25 mouse cellular contexts compared by ENCODE assay signal in genomic region chr11:7116647-7117046, GRCm38 (mm10). TPM values are rescaled to one million over a fixed set of nuclear protein-coding genes. Genes with fewer than 3 reads are reported as not detected.
DNase-seq lines count a peak whose midpoint lies in the region; ATAC-seq lines count a peak whose summit lies in the region.
"Had no signal": no experiment of that assay in that cellular context is flagged by ENCODE, and none has a peak within 500 bp of the region (broad histone marks: within the 10 kb centered on the region; RNA-seq: fewer than 3 reads in every experiment).

No protein-coding gene starts in this region.

- no peak overlapping the region for H3K4me3 ChIP-seq in hindbrain, embryonic 15.5 days
- H3K4me3 ChIP-seq in hindbrain, embryonic 11.5 days (ENCODE audit: low read depth, low read length): no peak overlapping the region
- H3K4me3 ChIP-seq in midbrain, embryonic 13.5 days (replicated peaks): no peak overlapping the region
- no peak overlapping the region for H3K4me3 ChIP-seq in midbrain, embryonic 10.5 days
- no peak overlapping the region for H3K4me3 ChIP-seq in intestine, embryonic 15.5 days (replicated peaks)
- H3K4me3 ChIP-seq: embryonic facial prominence, embryonic 10.5 days; embryonic facial prominence, embryonic 13.5 days; erythroblast, embryonic 14.5 days; forebrain, embryonic 12.5 days; forebrain, embryonic 15.5 days; heart, adult 2 months; hindbrain, embryonic 13.5 days had no signal

- H3K9me3 ChIP-seq in hindbrain, embryonic 15.5 days: no peaks in the 10 kb centered on the region
- no peaks in the 10 kb centered on the region for H3K9me3 ChIP-seq in hindbrain, embryonic 11.5 days (ENCODE audit: control insufficient read depth, low read length)
- no peaks in the 10 kb centered on the region for H3K9me3 ChIP-seq in midbrain, embryonic 13.5 days
- H3K9me3 ChIP-seq in midbrain, embryonic 10.5 days (replicated peaks): no peaks in the 10 kb centered on the region
- H3K9me3 ChIP-seq in intestine, embryonic 15.5 days: no peaks in the 10 kb centered on the region
- H3K9me3 ChIP-seq: embryonic facial prominence, embryonic 10.5 days; embryonic facial prominence, embryonic 13.5 days; forebrain, embryonic 12.5 days; forebrain, embryonic 15.5 days; G1E; hindbrain, embryonic 13.5 days had no signal

- H3K27me3 ChIP-seq in hindbrain, embryonic 15.5 days: no peaks in the 10 kb centered on the region
- no peaks in the 10 kb centered on the region for H3K27me3 ChIP-seq in hindbrain, embryonic 11.5 days (ENCODE audit: control insufficient read depth, insufficient read depth, low read length)
- H3K27me3 ChIP-seq in midbrain, embryonic 13.5 days: no peaks in the 10 kb centered on the region
- no peaks in the 10 kb centered on the region for H3K27me3 ChIP-seq in midbrain, embryonic 10.5 days (ENCODE audit: low read depth, poor library complexity, severe bottlenecking)
- no peaks in the 10 kb centered on the region for H3K27me3 ChIP-seq in intestine, embryonic 15.5 days (replicated peaks)
- H3K27me3 ChIP-seq: embryonic facial prominence, embryonic 13.5 days; forebrain, embryonic 12.5 days; forebrain, embryonic 15.5 days; hindbrain, embryonic 13.5 days; Patski had no signal

- 64% methylated on average over 2 of the region's 2 CpGs for WGBS in hindbrain, embryonic 15.5 days
- WGBS in hindbrain, embryonic 11.5 days: 81% methylated on average over 2 of the region's 2 CpGs
- 60% methylated on average over 2 of the region's 2 CpGs for WGBS in midbrain, embryonic 13.5 days
- WGBS in midbrain, embryonic 10.5 days: 74% methylated on average over 2 of the region's 2 CpGs
- WGBS in intestine, embryonic 15.5 days: 78% methylated on average over 2 of the region's 2 CpGs

- no peak overlapping the region for H3K4me2 ChIP-seq in hindbrain, embryonic 15.5 days
- H3K4me2 ChIP-seq in hindbrain, embryonic 11.5 days (replicated peaks; ENCODE audit: low read depth, low read length): no peak overlapping the region
- no peak overlapping the region for H3K4me2 ChIP-seq in midbrain, embryonic 13.5 days (replicated peaks)
- H3K4me2 ChIP-seq in intestine, embryonic 15.5 days (replicated peaks): no peak overlapping the region
- H3K4me2 ChIP-seq: embryonic facial prominence, embryonic 13.5 days; forebrain, embryonic 12.5 days; forebrain, embryonic 15.5 days; heart, embryonic 11.5 days; hindbrain, embryonic 13.5 days had no signal

- H3K4me1 ChIP-seq in hindbrain, embryonic 15.5 days (replicated peaks): peaks cover 8% of the 10 kb centered on the region; the same call in 1 of the 2 replicates
- 0 out of 2 replicates have a peak, but pooled peaks cover 2% of the 10 kb centered on the region for H3K4me1 ChIP-seq in hindbrain, embryonic 11.5 days (replicated peaks; ENCODE audit: control insufficient read depth, insufficient read depth, low read length)
- H3K4me1 ChIP-seq in midbrain, embryonic 13.5 days (replicated peaks): peaks cover 19% of the 10 kb centered on the region
- peaks cover 15% of the 10 kb centered on the region for H3K4me1 ChIP-seq in midbrain, embryonic 10.5 days
- no peaks in the 10 kb centered on the region for H3K4me1 ChIP-seq in intestine, embryonic 15.5 days (replicated peaks)
- H3K4me1 ChIP-seq: embryonic facial prominence, embryonic 10.5 days; forebrain, embryonic 15.5 days had no signal

- no peaks in the 10 kb centered on the region for H3K36me3 ChIP-seq in hindbrain, embryonic 15.5 days
- H3K36me3 ChIP-seq in hindbrain, embryonic 11.5 days (ENCODE audit: control insufficient read depth, insufficient read depth, low read length): no peaks in the 10 kb centered on the region
- no peaks in the 10 kb centered on the region for H3K36me3 ChIP-seq in midbrain, embryonic 13.5 days
- H3K36me3 ChIP-seq in midbrain, embryonic 10.5 days: no peaks in the 10 kb centered on the region
- no peaks in the 10 kb centered on the region for H3K36me3 ChIP-seq in intestine, embryonic 15.5 days
- H3K36me3 ChIP-seq: embryonic facial prominence, embryonic 10.5 days; embryonic facial prominence, embryonic 13.5 days; forebrain, embryonic 12.5 days; forebrain, embryonic 15.5 days; G1E; hindbrain, embryonic 13.5 days had no signal

- H3K9ac ChIP-seq in hindbrain, embryonic 15.5 days: no peak overlapping the region
- H3K9ac ChIP-seq in hindbrain, embryonic 11.5 days (ENCODE audit: low read depth, low read length): no peak overlapping the region
- no peak overlapping the region for H3K9ac ChIP-seq in midbrain, embryonic 13.5 days (replicated peaks)
- no peak overlapping the region for H3K9ac ChIP-seq in intestine, embryonic 15.5 days
- H3K9ac ChIP-seq: embryonic facial prominence, embryonic 13.5 days; forebrain, embryonic 12.5 days; forebrain, embryonic 15.5 days; hindbrain, embryonic 13.5 days had no signal

- ATAC-seq in hindbrain, embryonic 15.5 days (ENCODE audit: low FRiP score, low read depth): no peak
- no peak for ATAC-seq in hindbrain, embryonic 11.5 days (ENCODE audit: low FRiP score)
- 0 out of 2 replicates have a peak, but pooled peaks have one; percentile 45 for ATAC-seq in midbrain, embryonic 13.5 days
- ATAC-seq in intestine, embryonic 15.5 days: peak; percentile 25; the same call in 1 of the 2 replicates
- ATAC-seq: forebrain, embryonic 15.5 days; hindbrain, postnatal 0 days; inflammation-experienced regulatory T-cells, adult 6 months; Patski had no signal

- 0 out of 2 replicates have a peak overlapping the region, but pooled peaks have one; percentile 8 for H3K27ac ChIP-seq in hindbrain, embryonic 15.5 days (replicated peaks)
- H3K27ac ChIP-seq in hindbrain, embryonic 11.5 days (ENCODE audit: low read depth, low read length): no peak overlapping the region
- H3K27ac ChIP-seq in midbrain, embryonic 13.5 days: no peak overlapping the region
- H3K27ac ChIP-seq in midbrain, embryonic 10.5 days (replicated peaks): no peak overlapping the region
- no peak overlapping the region for H3K27ac ChIP-seq in intestine, embryonic 15.5 days
- H3K27ac ChIP-seq: embryonic facial prominence, embryonic 10.5 days; embryonic facial prominence, embryonic 13.5 days; forebrain, embryonic 12.5 days; forebrain, embryonic 15.5 days; heart, adult 2 months; hindbrain, embryonic 13.5 days; hindbrain, postnatal 0 days had no signal

- DNase-seq in hindbrain, embryonic 11.5 days (ENCODE audit: low spot score): no peak
- no peak for DNase-seq in midbrain, embryonic 10.5 days (ENCODE audit: low spot score)
- no peak for DNase-seq in embryo, embryonic 11 days
- DNase-seq: adrenal gland, postnatal 10 days; B cell, adult 2 months; cerebellum, adult 11 months; cerebellum, adult 2 months; cerebellum, adult 9-11 months; cerebellum, postnatal 25 days; gastrocnemius, postnatal 25 days; heart, adult 2 months had no signal

RNA-seq across cellular contexts. Expression of gene Adcy1, which starts 53.4 kb away (rescaled TPM):
- polyA plus RNA-seq in hindbrain, embryonic 15.5 days (2015; fragmentation: Nextera tagmentation; extraction: Ambion mirVana): 12.3 and 12.8 TPM in 2 replicates
- 1.8 and 2.0 TPM in 2 replicates for polyA plus RNA-seq in hindbrain, embryonic 11.5 days (2014; fragmentation: Nextera tagmentation; extraction: Ambion mirVana)
- polyA plus RNA-seq in midbrain, embryonic 13.5 days (2015; fragmentation: Nextera tagmentation; extraction: Ambion mirVana): 2.8 and 3.0 TPM in 2 replicates
- polyA plus RNA-seq in midbrain, embryonic 10.5 days (2016; fragmentation: Nextera tagmentation; extraction: Ambion mirVana): 1.2 and 1.4 TPM in 2 replicates
- polyA plus RNA-seq in intestine, embryonic 15.5 days (2015; fragmentation: Nextera tagmentation; extraction: Ambion mirVana): 0.96 and 1.1 TPM in 2 replicates
- polyA plus RNA-seq: G1E had no signal

Comparison
In these comparisons a context has a peak if more than half of its experiments do, and no peak if none do; other contexts are left out.
1. ATAC-seq: peak in midbrain, embryonic 13.5 days (single experiment) and intestine, embryonic 15.5 days (single experiment); none in hindbrain, embryonic 15.5 days (single experiment) and hindbrain, embryonic 11.5 days (single experiment).